Mouse (Mus musculus) C2C12 (cell line): ENCODE data around the gene 1110002E22Rik. TPM values are rescaled to one million over a fixed set of nuclear protein-coding genes. Genes with fewer than 3 reads are reported as not detected.

Experiments
- H3K27me3 ChIP-seq: one replicate; pipeline ENCODE4 v1.6.1; 2011; ENCODE audit not compliant: control insufficient read depth, insufficient read depth, insufficient read length
- H3K36me3 ChIP-seq: one replicate; pipeline ENCODE4 v1.6.1; 2011; ENCODE audit not compliant: control insufficient read depth, insufficient read depth
- H3K4me3 ChIP-seq: one replicate; pipeline ENCODE4 v1.5.1; 2011; ENCODE audit warnings: mild to moderate bottlenecking, control low read depth; ENCODE audit not compliant: poor library complexity, insufficient read depth, severe bottlenecking
- H3K79me2 ChIP-seq: one replicate; pipeline ENCODE4 v1.6.1; 2011; ENCODE audit not compliant: control insufficient read depth, insufficient read depth
- H3K79me3 ChIP-seq: one replicate; pipeline ENCODE4 v1.6.1; 2011; ENCODE audit warnings: low read depth, control low read depth
- H3ac ChIP-seq: one replicate; pipeline ENCODE3; 2011; ENCODE audit warnings: low read depth; ENCODE audit not compliant: control insufficient read depth, insufficient read length
- CEBPB ChIP-seq: IDR thresholded peaks from one replicate; pipeline ENCODE4 v1.6.1; 2011; ENCODE audit warnings: low read depth, mild to moderate bottlenecking, control low read depth, moderate library complexity
- CTCF ChIP-seq: IDR thresholded peaks from one replicate; pipeline ENCODE4 v1.5.1; 2011; ENCODE audit not compliant: control insufficient read depth, insufficient read depth, insufficient read length
- FOSL1 ChIP-seq: IDR thresholded peaks from one replicate; pipeline ENCODE4 v1.8.0; 2011; ENCODE audit warnings: mild to moderate bottlenecking, low read length; ENCODE audit not compliant: poor library complexity, insufficient read depth, severe bottlenecking
- MAX ChIP-seq: IDR thresholded peaks from one replicate; pipeline ENCODE4 v1.6.1; 2011; ENCODE audit warnings: mild to moderate bottlenecking, control low read depth
- MYOD1 ChIP-seq: IDR thresholded peaks from one replicate; pipeline ENCODE4 v1.6.1; 2011; ENCODE audit warnings: low read depth; ENCODE audit not compliant: control insufficient read depth, insufficient read length
- MYOG ChIP-seq: IDR thresholded peaks from one replicate; pipeline ENCODE4 v1.6.1; 2011; ENCODE audit not compliant: control insufficient read depth, insufficient read length; ENCODE audit errors: extremely low read depth
- USF1 ChIP-seq: IDR thresholded peaks from one replicate; pipeline ENCODE4 v1.6.1; 2011; ENCODE audit warnings: low read depth, mild to moderate bottlenecking, control low read depth, moderate library complexity
- long read RNA-seq, 2 experiments: library from polyadenylated mRNA; unstranded; transcript quantifications; one replicate each; pipeline ENCODE4 v2.0.0; 2019 to 2020
- polyA plus RNA-seq: library from polyadenylated mRNA; unstranded; fragments of >200 nt; fragmentation: generic; extraction: Trizol; gene quantifications from one replicate; pipeline ENCODE4 v1.2.1, GENCODE M21; 2012; ENCODE audit warnings: missing spikeins

The 1110002E22Rik gene
- 6.5 TPM for polyA plus RNA-seq
- long read RNA-seq, experiment 1, full-length matches to known transcripts = 2 of 12 reads
- long read RNA-seq, experiment 1, partial matches to known transcripts = 0 of 12 reads
- long read RNA-seq, experiment 1, other reads (novel, unspliced or antisense) = 10 of 12 reads
- long read RNA-seq, experiment 2, full-length matches to known transcripts = 5 of 20 reads
- long read RNA-seq, experiment 2, partial matches to known transcripts = 1 of 20 reads
- long read RNA-seq, experiment 2, other reads (novel, unspliced or antisense) = 14 of 20 reads

GRCm38 (mm10) chr3:138064732-138065645, at the start of gene 1110002E22Rik:
Gene 1110002E22Rik, plus strand, starts transcription at chr3:138065052.
- Histone ChIP-seq H3K79me2 (peaks cover 54% of the 10 kb centered on the region), H3K27me3 (no peaks in the 10 kb centered on the region), H3K36me3 (peaks cover 8% of the 10 kb centered on the region), H3K79me3 (peaks cover 47% of the 10 kb centered on the region), H3ac (peak within 1 kb of the TSS; percentile 82), H3K4me3 (peak within 1 kb of the TSS; percentile 51)
- TF ChIP-seq MAX = peak; percentile 33
- no peak for TF ChIP-seq CEBPB

- Histone ChIP-seq H3K36me3 (no peaks in the 10 kb centered on the region), H3ac (no peak overlapping the region), H3K79me2 (no peaks in the 10 kb centered on the region), H3K79me3 (no peaks in the 10 kb centered on the region), H3K4me3 (no peak overlapping the region), H3K27me3 (no peaks in the 10 kb centered on the region)
- TF ChIP-seq USF1 (no peak), CTCF (no peak), FOSL1 (no peak), MYOG (no peak), CEBPB (no peak), MAX (no peak), MYOD1 (no peak)
These were observed 48.0 kb upstream of the 1110002E22Rik start for GRCm38 (mm10) chr3:138016810-138017209.

GRCm38 (mm10) chr3:138022003-138022402, 42.8 kb upstream of the 1110002E22Rik start:
- H3K79me3 ChIP-seq = no peaks in the 10 kb centered on the region
- H3K4me3 ChIP-seq = no peak overlapping the region
- H3ac ChIP-seq = no peak overlapping the region
- H3K36me3 ChIP-seq = no peaks in the 10 kb centered on the region
- H3K27me3 ChIP-seq = no peaks in the 10 kb centered on the region
- no peak for TF ChIP-seq FOSL1
- no peak for TF ChIP-seq MYOG
- no peak for TF ChIP-seq CTCF
- H3K79me2 ChIP-seq = no peaks in the 10 kb centered on the region

- TF ChIP-seq CEBPB = no peak
- TF ChIP-seq MAX = no peak
- TF ChIP-seq MYOG = no peak
- no peak for TF ChIP-seq USF1
- TF ChIP-seq MYOD1 = no peak
- TF ChIP-seq FOSL1 = no peak
- no peak for TF ChIP-seq CTCF
- Histone ChIP-seq H3K4me3 (no peak overlapping the region), H3K79me2 (no peaks in the 10 kb centered on the region), H3K27me3 (no peaks in the 10 kb centered on the region), H3ac (no peak overlapping the region), H3K79me3 (no peaks in the 10 kb centered on the region), H3K36me3 (no peaks in the 10 kb centered on the region)
These were observed 42.2 kb upstream of the 1110002E22Rik start for GRCm38 (mm10) chr3:138022651-138023050.

- Histone ChIP-seq H3K79me2 (no peaks in the 10 kb centered on the region), H3K36me3 (no peaks in the 10 kb centered on the region), H3K4me3 (no peak overlapping the region), H3K79me3 (no peaks in the 10 kb centered on the region), H3ac (no peak overlapping the region), H3K27me3 (no peaks in the 10 kb centered on the region)
- no peak for TF ChIP-seq USF1
- no peak for TF ChIP-seq CTCF
- TF ChIP-seq CEBPB = no peak
- TF ChIP-seq MYOD1 = no peak
- TF ChIP-seq FOSL1 = no peak
- no peak for TF ChIP-seq MYOG
These were observed 38.6 kb upstream of the 1110002E22Rik start for GRCm38 (mm10) chr3:138026286-138026685.
